Mouse (Mus musculus) ES-Bruce4 (cell line): Measurements from ENCODE around the gene Lrrc25. TPM values are rescaled to one million over a fixed set of nuclear protein-coding genes. Genes with fewer than 3 reads are reported as not detected.
A peak's percentile ranks its signal among the peaks of the same experiment; 100 is the strongest.

Source experiments
- H3K27ac ChIP-seq: 2 replicates; pipeline ENCODE4 v1.5.1; 2012; ENCODE audit warnings: low read length, inconsistent platforms; ENCODE audit not compliant: insufficient read depth
- H3K27me3 ChIP-seq: 2 replicates; pipeline ENCODE4 v1.6.1; 2012; ENCODE audit warnings: mild to moderate bottlenecking, low read length, inconsistent platforms; ENCODE audit not compliant: control insufficient read depth, poor library complexity, insufficient read depth, severe bottlenecking
- H3K36me3 ChIP-seq: 2 replicates; pipeline ENCODE4 v1.6.1; 2012; ENCODE audit warnings: inconsistent platforms, mild to moderate bottlenecking, low read length, moderate library complexity; ENCODE audit not compliant: control insufficient read depth, poor library complexity, insufficient read depth, severe bottlenecking
- H3K4me1 ChIP-seq: one replicate; pipeline ENCODE4 v1.8.1; 2011; ENCODE audit warnings: low read length; ENCODE audit not compliant: control insufficient read depth, insufficient read depth
- H3K4me3 ChIP-seq: 2 replicates; pipeline ENCODE4 v1.5.1; 2011; ENCODE audit warnings: low read depth, mild to moderate bottlenecking, low read length
- H3K9ac ChIP-seq: 2 replicates; pipeline ENCODE4 v1.6.1; 2012; ENCODE audit warnings: low read depth, mild to moderate bottlenecking, inconsistent platforms; ENCODE audit not compliant: poor library complexity, severe bottlenecking
- H3K9me3 ChIP-seq: replicated peaks from 2 replicates; pipeline ENCODE4 v1.6.1; 2012; ENCODE audit warnings: mild to moderate bottlenecking, low read length, inconsistent platforms; ENCODE audit not compliant: control insufficient read depth, poor library complexity, insufficient read depth, severe bottlenecking
- CTCF ChIP-seq: IDR thresholded peaks from one replicate; pipeline ENCODE4 v1.8.1; 2011; ENCODE audit warnings: low read depth, low read length
- EP300 ChIP-seq: IDR thresholded peaks from 2 replicates; pipeline ENCODE4 v1.6.1; 2011; ENCODE audit warnings: low read depth, low read length; ENCODE audit not compliant: insufficient read depth
- POLR2A ChIP-seq: IDR thresholded peaks from one replicate; pipeline ENCODE4 v1.8.1; 2011; ENCODE audit warnings: low read length; ENCODE audit not compliant: insufficient read depth
- polyA plus RNA-seq: library from polyadenylated mRNA; stranded (reverse); fragments of >200 nt; gene quantifications from 2 replicates; pipeline ENCODE4 v1.2.4, GENCODE M21; 2011; ENCODE audit warnings: low read depth; ENCODE audit not compliant: missing spikeins, insufficient read depth, insufficient read length

Gene Lrrc25
- polyA plus RNA-seq, 1 experiment: not detected

- Histone ChIP-seq H3K27ac (no peak within 1 kb of the TSS), H3K4me1 (peaks cover 4% of the 10 kb centered on the region), H3K9ac (peak within 1 kb of the TSS; percentile 78), H3K36me3 (no peaks in the 10 kb centered on the region; the same call in 1 of the 2 replicates), H3K9me3 (no peaks in the 10 kb centered on the region), H3K4me3 (peak within 1 kb of the TSS; percentile 80), H3K27me3 (no peaks in the 10 kb centered on the region)
- TF ChIP-seq POLR2A: peak; percentile 97
- TF ChIP-seq EP300: 0 out of 2 replicates have a peak, but pooled peaks have one; percentile 3
- no peak for TF ChIP-seq CTCF
These were observed 21.9 kb upstream of the Lrrc25 start, which contains the start of gene Isyna1 for GRCm38 (mm10) chr8:70593961-70594609. Gene Isyna1, plus strand, starts transcription at chr8:70594373.

- peak overlapping the region; percentile 80 for H3K4me3 ChIP-seq
These were observed 21.1 kb upstream of the Lrrc25 start for GRCm38 (mm10) chr8:70594621-70595564.

GRCm38 (mm10) chr8:70595811-70596210 lies 20.1 kb upstream of the Lrrc25 start:
- H3K27ac ChIP-seq: no peak overlapping the region
- peak overlapping the region; percentile 80 for H3K4me3 ChIP-seq
- H3K9me3 ChIP-seq: no peaks in the 10 kb centered on the region
- TF ChIP-seq CTCF: no peak
- TF ChIP-seq POLR2A: no peak
- TF ChIP-seq EP300: no peak
- H3K9ac ChIP-seq: 0 out of 2 replicates have a peak overlapping the region, but pooled peaks have one; percentile 78
- H3K36me3 ChIP-seq: peaks cover 5% of the 10 kb centered on the region; the same call in 1 of the 2 replicates
- H3K27me3 ChIP-seq: no peaks in the 10 kb centered on the region
- H3K4me1 ChIP-seq: peaks cover 6% of the 10 kb centered on the region

More at GRCm38 (mm10) chr8:70594621-70595564, 21.1 kb upstream of the Lrrc25 start:
- Histone ChIP-seq H3K9ac (peak overlapping the region; percentile 78), H3K4me1 (peaks cover 4% of the 10 kb centered on the region), H3K9me3 (no peaks in the 10 kb centered on the region), H3K36me3 (peaks cover 3% of the 10 kb centered on the region; the same call in 1 of the 2 replicates), H3K27me3 (no peaks in the 10 kb centered on the region), H3K27ac (no peak overlapping the region)
- TF ChIP-seq POLR2A: no peak
- no peak for TF ChIP-seq CTCF
- TF ChIP-seq EP300: no peak

GRCm38 (mm10) chr8:70596216-70596615 lies 19.7 kb upstream of the Lrrc25 start:
- Histone ChIP-seq H3K4me3 (peak overlapping the region; percentile 80), H3K36me3 (peaks cover 5% of the 10 kb centered on the region; the same call in 1 of the 2 replicates), H3K9ac (no peak overlapping the region), H3K9me3 (no peaks in the 10 kb centered on the region), H3K4me1 (peaks cover 7% of the 10 kb centered on the region), H3K27ac (no peak overlapping the region), H3K27me3 (no peaks in the 10 kb centered on the region)
- 0 out of 2 replicates have a peak, but pooled peaks have one; percentile 7 for TF ChIP-seq EP300
- no peak for TF ChIP-seq CTCF

- peaks cover 5% of the 10 kb centered on the region; the same call in 1 of the 2 replicates for H3K36me3 ChIP-seq
- H3K27ac ChIP-seq: no peak overlapping the region
- H3K9me3 ChIP-seq: no peaks in the 10 kb centered on the region
- H3K9ac ChIP-seq: no peak overlapping the region
- H3K4me1 ChIP-seq: peaks cover 7% of the 10 kb centered on the region
- no peak overlapping the region for H3K4me3 ChIP-seq
- TF ChIP-seq POLR2A: no peak
- peak; percentile 42 for TF ChIP-seq CTCF
- no peaks in the 10 kb centered on the region for H3K27me3 ChIP-seq
These were observed 19.1 kb upstream of the Lrrc25 start for GRCm38 (mm10) chr8:70596775-70597416.
